In genomic region chr17:46644152-46644805, GRCm38 (mm10) we compare ENCODE assay signal across 9 mouse cellular contexts. TPM values are rescaled to one million over a fixed set of nuclear protein-coding genes. Genes with fewer than 3 reads are reported as not detected.
DNase-seq lines count a peak whose midpoint lies in the region; ATAC-seq lines count a peak whose summit lies in the region.
"Had no signal": no experiment of that assay in that cellular context is flagged by ENCODE, and none has a peak within 500 bp of the region (broad histone marks: within the 10 kb centered on the region; RNA-seq: fewer than 3 reads in every experiment).

No protein-coding gene starts in this region.

- no peak for ATAC-seq in heart, embryonic 14.5 days (ENCODE audit: insufficient number of reproducible peaks, insufficient read depth, low FRiP score, low read depth)
- no peak for ATAC-seq in embryonic facial prominence, embryonic 13.5 days (ENCODE audit: insufficient number of reproducible peaks, insufficient read depth, low FRiP score, low TSS enrichment, low read depth)
- ATAC-seq in intestine, embryonic 14.5 days (replicated peaks; ENCODE audit: low FRiP score, low TSS enrichment, low read depth), result no peak
- ATAC-seq in midbrain, embryonic 16.5 days, result no peak
- no peak for ATAC-seq in megakaryocyte progenitor cell, adult 5-6 weeks (replicated peaks; ENCODE audit: poor library complexity)

- no peak for DNase-seq in heart, postnatal 36 days
- DNase-seq in intestine, embryonic 14.5 days (ENCODE audit: low spot score), result no peak
- DNase-seq in left cerebral cortex, postnatal 36 days (ENCODE audit: low spot score in 2 of 2), result no peak
- DNase-seq in urinary bladder, adult 18-20 months (ENCODE audit: low spot score in 2 of 2), result no peak

- no peaks in the 10 kb centered on the region for H3K27me3 ChIP-seq in heart, embryonic 14.5 days (ENCODE audit: control insufficient read depth, insufficient read depth, low read length)
- H3K27me3 ChIP-seq in embryonic facial prominence, embryonic 13.5 days, result no peaks in the 10 kb centered on the region
- no peaks in the 10 kb centered on the region for H3K27me3 ChIP-seq in intestine, embryonic 14.5 days (replicated peaks; ENCODE audit: control insufficient read depth, insufficient read depth, low read length)
- H3K27me3 ChIP-seq in midbrain, embryonic 16.5 days (ENCODE audit: control insufficient read depth, insufficient read depth, low read depth, low read length), result no peaks in the 10 kb centered on the region

- intact Hi-C loops in heart, postnatal 36 days (cut with DNase I), result loop anchor here (10.0 kb wide), 1 partner anchor 211 kb away; the partner anchor contains the start of gene Bicral
- intact Hi-C loops in left cerebral cortex, postnatal 36 days (cut with DNase I), result no loop called here

- WGBS in heart, embryonic 14.5 days, result 88% methylated on average over 12 of the region's 12 CpGs
- WGBS in embryonic facial prominence, embryonic 13.5 days, result 88% methylated on average over 12 of the region's 12 CpGs
- WGBS in intestine, embryonic 14.5 days, result 85% methylated on average over 12 of the region's 12 CpGs
- 88% methylated on average over 12 of the region's 12 CpGs for WGBS in midbrain, embryonic 16.5 days

- H3K4me1 ChIP-seq in heart, embryonic 14.5 days (ENCODE audit: control insufficient read depth in 2 of 2, insufficient read depth in 2 of 2, low read length in 2 of 2), result peaks cover 2 to 21% of the 10 kb centered on the region in 2 experiments; a peak in 3 of 4 replicates
- peaks cover 24% of the 10 kb centered on the region for H3K4me1 ChIP-seq in embryonic facial prominence, embryonic 13.5 days
- peaks cover 13% of the 10 kb centered on the region for H3K4me1 ChIP-seq in intestine, embryonic 14.5 days (replicated peaks; ENCODE audit: control insufficient read depth, insufficient read depth, low read length)
- peaks cover 18% of the 10 kb centered on the region for H3K4me1 ChIP-seq in midbrain, embryonic 16.5 days (ENCODE audit: control insufficient read depth, insufficient read depth, low read length)

- peak overlapping the region; percentile 90 for H3K9ac ChIP-seq in heart, embryonic 14.5 days (ENCODE audit: low read length)
- peak overlapping the region; percentile 86 for H3K9ac ChIP-seq in embryonic facial prominence, embryonic 13.5 days
- H3K9ac ChIP-seq in intestine, embryonic 14.5 days (ENCODE audit: low read length), result peak overlapping the region; percentile 52
- no peak overlapping the region for H3K9ac ChIP-seq in midbrain, embryonic 16.5 days (ENCODE audit: low read depth, low read length)

- H3K4me2 ChIP-seq in heart, embryonic 14.5 days (ENCODE audit: low read length), result peak overlapping the region; percentile 76
- peak overlapping the region; percentile 95 for H3K4me2 ChIP-seq in embryonic facial prominence, embryonic 13.5 days
- peak overlapping the region; percentile 69 for H3K4me2 ChIP-seq in intestine, embryonic 14.5 days (ENCODE audit: low read length)
- H3K4me2 ChIP-seq in midbrain, embryonic 16.5 days (ENCODE audit: low read length), result peak overlapping the region; percentile 84; the same call in 1 of the 2 replicates

- no peaks in the 10 kb centered on the region for H3K9me3 ChIP-seq in heart, embryonic 14.5 days (ENCODE audit: control insufficient read depth, low read length)
- H3K9me3 ChIP-seq in embryonic facial prominence, embryonic 13.5 days, result no peaks in the 10 kb centered on the region
- no peaks in the 10 kb centered on the region for H3K9me3 ChIP-seq in intestine, embryonic 14.5 days (ENCODE audit: control insufficient read depth, low read length)
- H3K9me3 ChIP-seq in midbrain, embryonic 16.5 days (replicated peaks; ENCODE audit: control insufficient read depth, low read length, poor library complexity, severe bottlenecking), result no peaks in the 10 kb centered on the region

- H3K27ac ChIP-seq in heart, embryonic 14.5 days (replicated peaks in 1 of 2; ENCODE audit: control insufficient read depth in 1 of 2, insufficient read depth in 1 of 2, low read depth in 2 of 2, low read length in 2 of 2), result peak overlapping the region in 1 of 2 experiments; percentile 78; a peak in 1 of 4 replicates
- no peak overlapping the region for H3K27ac ChIP-seq in embryonic facial prominence, embryonic 13.5 days
- peak overlapping the region; percentile 74 for H3K27ac ChIP-seq in intestine, embryonic 14.5 days (ENCODE audit: low read depth)
- H3K27ac ChIP-seq in midbrain, embryonic 16.5 days (ENCODE audit: low read length), result no peak overlapping the region

- H3K4me3 ChIP-seq in heart, embryonic 14.5 days (ENCODE audit: control insufficient read depth in 1 of 2, insufficient read depth in 1 of 2, low read depth in 1 of 2, low read length in 2 of 2), result peak overlapping the region in 1 of 2 experiments; percentile 90; a peak in 2 of 4 replicates
- peak overlapping the region; percentile 77 for H3K4me3 ChIP-seq in embryonic facial prominence, embryonic 13.5 days
- H3K4me3 ChIP-seq in intestine, embryonic 14.5 days (ENCODE audit: low read depth, low read length), result peak overlapping the region; percentile 95
- H3K4me3 ChIP-seq in midbrain, embryonic 16.5 days (ENCODE audit: low read depth, low read length), result no peak overlapping the region; the same call in 1 of the 2 replicates

- peaks cover 62% of the 10 kb centered on the region for H3K36me3 ChIP-seq in heart, embryonic 14.5 days (ENCODE audit: control insufficient read depth, insufficient read depth, low read length)
- peaks cover 35% of the 10 kb centered on the region for H3K36me3 ChIP-seq in embryonic facial prominence, embryonic 13.5 days
- H3K36me3 ChIP-seq in intestine, embryonic 14.5 days (ENCODE audit: control insufficient read depth, insufficient read depth, low read length), result peaks cover 43% of the 10 kb centered on the region
- peaks cover 11% of the 10 kb centered on the region for H3K36me3 ChIP-seq in midbrain, embryonic 16.5 days (ENCODE audit: control insufficient read depth, insufficient read depth, low read length)

RNA-seq across cellular contexts. Expression of gene Klc4, which starts 1.5 kb away (rescaled TPM):
- polyA plus RNA-seq in heart, embryonic 14.5 days (2014; fragmentation: Nextera tagmentation; extraction: Ambion mirVana), result 20.3 and 21.4 TPM in 2 replicates
- total RNA-seq in heart, postnatal 36 days (2021), result 10 to 100 TPM; 24.5 to 29.1 TPM
- polyA plus RNA-seq in embryonic facial prominence, embryonic 13.5 days (2015; fragmentation: Nextera tagmentation; extraction: Ambion mirVana), result 21.8 and 26.3 TPM in 2 replicates
- 42.1 and 45.7 TPM in 2 replicates for polyA plus RNA-seq in intestine, embryonic 14.5 days (2014; fragmentation: Nextera tagmentation; extraction: Ambion mirVana)
- 32.4 and 39.7 TPM in 2 replicates for polyA plus RNA-seq in midbrain, embryonic 16.5 days (2015; fragmentation: Nextera tagmentation; extraction: Ambion mirVana)
- total RNA-seq in left cerebral cortex, postnatal 36 days (2021), result 10 to 100 TPM; 19.9 to 21.7 TPM
- 1.9 and 2.9 TPM in 2 replicates for total RNA-seq in megakaryocyte progenitor cell, adult 5-6 weeks (2015)
- 7.5 and 9.5 TPM in 2 replicates for total RNA-seq in megakaryocyte progenitor cell, adult 5-6 weeks (2017)

RNA-seq across cellular contexts. Expression of gene Mrpl2, which starts 1.8 kb away (rescaled TPM):
- 116 and 122 TPM in 2 replicates for polyA plus RNA-seq in heart, embryonic 14.5 days (2014; fragmentation: Nextera tagmentation; extraction: Ambion mirVana)
- total RNA-seq in heart, postnatal 36 days (2021), result 100 to 1,000 TPM; 130 to 134 TPM
- polyA plus RNA-seq in embryonic facial prominence, embryonic 13.5 days (2015; fragmentation: Nextera tagmentation; extraction: Ambion mirVana), result 92.7 and 95.4 TPM in 2 replicates
- 134 and 144 TPM in 2 replicates for polyA plus RNA-seq in intestine, embryonic 14.5 days (2014; fragmentation: Nextera tagmentation; extraction: Ambion mirVana)
- 58.9 and 60.8 TPM in 2 replicates for polyA plus RNA-seq in midbrain, embryonic 16.5 days (2015; fragmentation: Nextera tagmentation; extraction: Ambion mirVana)
- total RNA-seq in left cerebral cortex, postnatal 36 days (2021), result 10 to 100 TPM; 52.5 to 54.7 TPM
- 80.1 and 101 TPM in 2 replicates for total RNA-seq in megakaryocyte progenitor cell, adult 5-6 weeks (2015)
- 75.5 and 84.7 TPM in 2 replicates for total RNA-seq in megakaryocyte progenitor cell, adult 5-6 weeks (2017)

RNA-seq across cellular contexts. Expression of gene Cul7, which starts 5.9 kb away (rescaled TPM):
- 31.3 and 34.3 TPM in 2 replicates for polyA plus RNA-seq in heart, embryonic 14.5 days (2014; fragmentation: Nextera tagmentation; extraction: Ambion mirVana)
- total RNA-seq in heart, postnatal 36 days (2021), result 10 to 100 TPM; 20.7 to 23.8 TPM
- polyA plus RNA-seq in embryonic facial prominence, embryonic 13.5 days (2015; fragmentation: Nextera tagmentation; extraction: Ambion mirVana), result 57.4 and 64.1 TPM in 2 replicates
- polyA plus RNA-seq in intestine, embryonic 14.5 days (2014; fragmentation: Nextera tagmentation; extraction: Ambion mirVana), result 43.4 and 43.7 TPM in 2 replicates
- polyA plus RNA-seq in midbrain, embryonic 16.5 days (2015; fragmentation: Nextera tagmentation; extraction: Ambion mirVana), result 41.9 and 47.6 TPM in 2 replicates
- 10 to 100 TPM; 27.8 to 29.1 TPM for total RNA-seq in left cerebral cortex, postnatal 36 days (2021)
- total RNA-seq in megakaryocyte progenitor cell, adult 5-6 weeks (2015), result 7.3 and 7.6 TPM in 2 replicates
- 9.1 and 14.3 TPM in 2 replicates for total RNA-seq in megakaryocyte progenitor cell, adult 5-6 weeks (2017)

RNA-seq across cellular contexts. Expression of gene Ptk7, which starts 15.0 kb away (rescaled TPM):
- polyA plus RNA-seq in heart, embryonic 14.5 days (2014; fragmentation: Nextera tagmentation; extraction: Ambion mirVana), result 12.8 and 21.3 TPM in 2 replicates
- total RNA-seq in heart, postnatal 36 days (2021), result 1 to 10 TPM; 2.7 to 4.0 TPM
- polyA plus RNA-seq in embryonic facial prominence, embryonic 13.5 days (2015; fragmentation: Nextera tagmentation; extraction: Ambion mirVana), result 148 and 149 TPM in 2 replicates
- polyA plus RNA-seq in intestine, embryonic 14.5 days (2014; fragmentation: Nextera tagmentation; extraction: Ambion mirVana), result 54.0 and 56.6 TPM in 2 replicates
- 26.9 and 28.8 TPM in 2 replicates for polyA plus RNA-seq in midbrain, embryonic 16.5 days (2015; fragmentation: Nextera tagmentation; extraction: Ambion mirVana)
- 10 to 100 TPM; 10.3 to 11.0 TPM for total RNA-seq in left cerebral cortex, postnatal 36 days (2021)
- total RNA-seq in megakaryocyte progenitor cell, adult 5-6 weeks (2015), result 1.4 and 2.0 TPM in 2 replicates
- total RNA-seq in megakaryocyte progenitor cell, adult 5-6 weeks (2017), result 3.0 and 3.6 TPM in 2 replicates
- total RNA-seq: neutrophil, adult 5-6 weeks had no signal

RNA-seq across cellular contexts. Expression of gene Rrp36, which starts 29.9 kb away (rescaled TPM):
- 33.9 and 36.9 TPM in 2 replicates for polyA plus RNA-seq in heart, embryonic 14.5 days (2014; fragmentation: Nextera tagmentation; extraction: Ambion mirVana)
- 10 to 100 TPM in 1 of 2 experiments, 1 to 10 TPM in 1; 9.5 to 10.7 TPM for total RNA-seq in heart, postnatal 36 days (2021)
- 72.3 and 75.6 TPM in 2 replicates for polyA plus RNA-seq in embryonic facial prominence, embryonic 13.5 days (2015; fragmentation: Nextera tagmentation; extraction: Ambion mirVana)
- 49.1 and 57.7 TPM in 2 replicates for polyA plus RNA-seq in intestine, embryonic 14.5 days (2014; fragmentation: Nextera tagmentation; extraction: Ambion mirVana)
- polyA plus RNA-seq in midbrain, embryonic 16.5 days (2015; fragmentation: Nextera tagmentation; extraction: Ambion mirVana), result 51.8 and 52.4 TPM in 2 replicates
- 10 to 100 TPM; 14.9 to 16.5 TPM for total RNA-seq in left cerebral cortex, postnatal 36 days (2021)
- 12.4 and 13.6 TPM in 2 replicates for total RNA-seq in megakaryocyte progenitor cell, adult 5-6 weeks (2015)
- 70.4 and 89.7 TPM in 2 replicates for total RNA-seq in megakaryocyte progenitor cell, adult 5-6 weeks (2017)
